Mouse (Mus musculus) brain, embryonic 14.5 days (tissue): Measurements from ENCODE around the gene Scgb2b15.
"Not testable (repeated sequence)": the region's sequence is repeated elsewhere in the genome, so short reads cannot be mapped to it uniquely, and the experiment has no call there.

Source experiments
- CTCF ChIP-seq: fragments of 200-500 bp; IDR thresholded peaks from 2 replicates; pipeline ENCODE4 v1.5.1; 2012; ENCODE audit warnings: inconsistent platforms, mild to moderate bottlenecking, moderate library complexity, borderline replicate concordance; ENCODE audit not compliant: insufficient read depth, insufficient read length; ENCODE audit errors: extremely low read depth
- POLR2A ChIP-seq: fragments of 200-500 bp; IDR thresholded peaks from 2 replicates; pipeline ENCODE4 v1.6.1; 2012; ENCODE audit warnings: mild to moderate bottlenecking, inconsistent platforms, borderline replicate concordance; ENCODE audit not compliant: poor library complexity, insufficient read depth, insufficient read length, severe bottlenecking; ENCODE audit errors: extremely low read depth

GRCm38 (mm10) chr7:32829562-32829961, at the start of gene Scgb2b15:
- not testable (repeated sequence) for TF ChIP-seq CTCF, POLR2A
